Mouse (Mus musculus) heart, adult 2 months (tissue): ENCODE data around the gene Pla2g6. TPM values are rescaled to one million over a fixed set of nuclear protein-coding genes. Genes with fewer than 3 reads are reported as not detected.

Experiments used
- DNase-seq, 2 experiments: peaks; one replicate each; pipeline ENCODE4 v3.0.0; 2021
- H3K27ac ChIP-seq: fragments of 200-600 bp; 2 replicates; pipeline ENCODE4 v1.8.1; 2022
- H3K27me3 ChIP-seq: fragments of 200-500 bp; 2 replicates; pipeline ENCODE4 v1.6.1; 2012; ENCODE audit warnings: mild to moderate bottlenecking, low read length, inconsistent platforms, mixed read lengths; ENCODE audit not compliant: control insufficient read depth, insufficient read depth
- H3K36me3 ChIP-seq: fragments of 200-500 bp; 2 replicates; pipeline ENCODE4 v1.6.1; 2012; ENCODE audit warnings: low read length, inconsistent platforms; ENCODE audit not compliant: control insufficient read depth, insufficient read depth
- H3K4me1 ChIP-seq: fragments of 200-500 bp; 2 replicates; pipeline ENCODE4 v1.6.1; 2011; ENCODE audit warnings: low read length; ENCODE audit not compliant: control insufficient read depth, insufficient read depth
- H3K4me3 ChIP-seq: fragments of 200-600 bp; 2 replicates; pipeline ENCODE4 v1.8.1; 2022
- H3K79me2 ChIP-seq: fragments of 200-500 bp; replicated peaks from 2 replicates; pipeline ENCODE4 v1.6.1; 2012; ENCODE audit warnings: mild to moderate bottlenecking, inconsistent platforms, low read length, moderate library complexity, mixed read lengths; ENCODE audit not compliant: control insufficient read depth, insufficient read depth
- H3K9ac ChIP-seq: fragments of 200-500 bp; 2 replicates; pipeline ENCODE4 v1.6.1; 2012; ENCODE audit warnings: low read depth, mild to moderate bottlenecking, control low read depth, inconsistent platforms, low read length, mixed read lengths
- CTCF ChIP-seq: fragments of 200-600 bp; IDR thresholded peaks from 2 replicates; pipeline ENCODE4 v1.8.1; 2022; ENCODE audit warnings: antibody characterized with exemption, mild to moderate bottlenecking, moderate library complexity
- EP300 ChIP-seq: fragments of 200-500 bp; IDR thresholded peaks from 2 replicates; pipeline ENCODE4 v1.6.1; 2011; ENCODE audit warnings: low read depth, low read length, control low read depth; ENCODE audit not compliant: insufficient read depth
- POLR2A ChIP-seq: fragments of 200-500 bp; IDR thresholded peaks from 2 replicates; pipeline ENCODE4 v1.6.1; 2011; ENCODE audit warnings: mild to moderate bottlenecking, low read depth, low read length, control low read depth; ENCODE audit not compliant: insufficient read depth
- WGBS: fragments of 180-500 bp; shearing (Covaris S2); methylation state at CpG from one replicate; pipeline ENCODE4 v1.1.7; 2018; 5-methylcytosine and 5-hydroxymethylcytosine counted together
- intact Hi-C: fragments of 180-260 bp; cut with DNase I; formaldehyde crosslinking; loops from one replicate; pipeline ENCODE4 v1.15.1; 2025
- polyA plus RNA-seq: library from polyadenylated mRNA; depleted of rRNA; stranded (reverse); fragments of >200 nt; gene quantifications from 2 replicates; pipeline ENCODE4 v1.2.3, GENCODE M21; 2012
- total RNA-seq, 2 experiments: library from RNA; stranded (reverse); gene quantifications; 2 replicates each; pipeline ENCODE4 v1.2.3; 2021

Pla2g6 gene
- total and polyA plus RNA-seq, 3 experiments = 10.7 to 14.0 (median 11.0) TPM

DNA sequence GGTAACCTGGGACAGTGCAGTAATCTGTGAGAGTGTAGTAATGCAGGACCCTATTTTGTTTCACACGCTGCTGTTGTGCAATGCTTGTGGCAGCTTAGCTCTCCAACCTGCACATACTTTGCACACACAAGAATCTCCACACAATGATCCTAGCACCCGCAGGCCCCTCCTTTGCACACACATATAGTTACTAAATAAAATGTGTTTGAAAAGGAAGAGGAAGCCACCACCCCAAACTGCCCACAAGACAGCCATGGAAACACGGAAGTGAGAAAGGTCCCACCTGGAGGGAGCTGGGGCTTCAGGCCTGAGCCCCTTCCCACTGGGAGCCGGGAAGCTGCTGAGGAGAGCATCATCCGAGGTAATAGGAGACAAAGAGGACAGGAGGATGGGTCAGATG, 10.8 kb upstream of the Pla2g6 start:
- no peaks in the 10 kb centered on the region for H3K79me2 ChIP-seq

GRCm38 (mm10) chr15:79335061-79335655, 7.0 kb upstream of the Pla2g6 start:
- Histone ChIP-seq H3K27me3 (no peaks in the 10 kb centered on the region), H3K9ac (no peak overlapping the region), H3K4me1 (peaks cover 2% of the 10 kb centered on the region; the same call in 1 of the 2 replicates), H3K36me3 (no peaks in the 10 kb centered on the region), H3K27ac (no peak overlapping the region), H3K79me2 (no peaks in the 10 kb centered on the region), H3K4me3 (no peak overlapping the region)
- 60% methylated on average over 7 of the region's 7 CpGs for WGBS
- TF ChIP-seq POLR2A (no peak), EP300 (no peak), CTCF (no peak)
- DNase-seq = no peak
- intact Hi-C loops = no loop called here

More for the DNA sequence above, 10.8 kb upstream of the Pla2g6 start:
- Histone ChIP-seq H3K4me3 (no peak overlapping the region), H3K4me1 (no peaks in the 10 kb centered on the region), H3K9ac (no peak overlapping the region), H3K36me3 (no peaks in the 10 kb centered on the region), H3K27me3 (no peaks in the 10 kb centered on the region), H3K27ac (no peak overlapping the region)
- no peak for DNase-seq
- intact Hi-C loops = no loop called here
- no peak for TF ChIP-seq POLR2A
- no peak for TF ChIP-seq EP300
- TF ChIP-seq CTCF = no peak
- 68% methylated on average over 5 of the region's 5 CpGs for WGBS

- no peaks in the 10 kb centered on the region for H3K79me2 ChIP-seq
- WGBS = 49% methylated on average over 4 of the region's 4 CpGs
- no peak overlapping the region for H3K27ac ChIP-seq
- peaks cover 2% of the 10 kb centered on the region; the same call in 1 of the 2 replicates for H3K4me1 ChIP-seq
- no peaks in the 10 kb centered on the region for H3K36me3 ChIP-seq
- TF ChIP-seq POLR2A (no peak), CTCF (no peak)
- H3K27me3 ChIP-seq = no peaks in the 10 kb centered on the region
- no peak overlapping the region for H3K9ac ChIP-seq
- DNase-seq = no peak
- H3K4me3 ChIP-seq = no peak overlapping the region
- intact Hi-C loops = no loop called here
Observed at GRCm38 (mm10) chr15:79333409-79333808, 5.2 kb upstream of the Pla2g6 start.

DNA sequence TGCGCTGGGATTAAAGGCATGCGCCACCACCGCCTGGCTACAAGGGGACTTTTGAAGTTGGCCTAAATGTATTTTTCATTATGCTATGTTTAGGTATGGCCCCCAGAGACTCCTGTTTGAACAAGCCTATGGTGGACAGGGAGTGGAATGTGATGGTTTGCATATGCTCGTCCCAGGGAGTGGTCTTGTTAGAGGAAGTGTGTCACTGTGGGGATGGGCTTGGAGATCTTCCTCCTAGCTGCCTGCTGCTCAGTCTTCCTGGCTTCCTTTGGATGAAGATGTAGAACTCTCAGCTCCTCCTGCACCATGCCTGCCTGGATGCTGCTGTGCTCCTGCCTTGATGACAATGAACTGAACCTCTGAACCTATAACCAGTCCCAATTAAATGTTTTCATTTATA, 2.3 kb upstream of the Pla2g6 start:
- no peak overlapping the region for H3K9ac ChIP-seq
- no peak for TF ChIP-seq POLR2A
- TF ChIP-seq EP300 = no peak
- no peak for TF ChIP-seq CTCF
- no peak overlapping the region for H3K4me3 ChIP-seq
- no peaks in the 10 kb centered on the region for H3K79me2 ChIP-seq
- peaks cover 10% of the 10 kb centered on the region for H3K4me1 ChIP-seq
- intact Hi-C loops = no loop called here
- H3K27me3 ChIP-seq = no peaks in the 10 kb centered on the region
- H3K27ac ChIP-seq = no peak overlapping the region
- no peak for DNase-seq
- 64% methylated on average over 4 of the region's 4 CpGs for WGBS
- H3K36me3 ChIP-seq = no peaks in the 10 kb centered on the region

DNA sequence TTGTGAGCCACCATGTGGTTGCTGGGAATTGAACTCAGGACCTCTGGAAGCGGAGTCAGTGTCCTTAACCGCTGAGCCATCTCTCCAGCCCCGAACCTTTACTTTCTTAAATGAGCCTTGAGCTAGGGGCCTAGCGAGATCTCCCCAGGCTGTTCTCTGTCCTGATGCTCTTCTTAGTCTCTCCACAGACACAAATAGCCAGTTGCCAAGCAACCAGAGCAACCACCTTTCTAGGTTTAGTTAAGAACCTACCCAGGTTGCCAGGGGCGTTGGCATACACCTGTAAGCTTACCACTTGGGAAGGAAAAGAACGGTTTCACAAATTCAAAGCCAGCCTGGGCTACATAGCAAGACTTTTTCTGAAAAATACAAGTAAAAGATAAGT, 1.8 kb upstream of the Pla2g6 start:
- WGBS = 92% methylated on average over 6 of the region's 6 CpGs
- DNase-seq = no peak
- TF ChIP-seq EP300 (no peak), CTCF (no peak), POLR2A (no peak)
- intact Hi-C loops = loop anchor here (2.0 to 5.0 kb wide), 4 partner anchors 17 to 88 kb away; partner anchors contain the start of gene Maff
- Histone ChIP-seq H3K9ac (no peak overlapping the region), H3K4me3 (no peak overlapping the region), H3K27me3 (no peaks in the 10 kb centered on the region), H3K4me1 (peaks cover 10% of the 10 kb centered on the region), H3K27ac (no peak overlapping the region), H3K79me2 (no peaks in the 10 kb centered on the region), H3K36me3 (no peaks in the 10 kb centered on the region)

DNA sequence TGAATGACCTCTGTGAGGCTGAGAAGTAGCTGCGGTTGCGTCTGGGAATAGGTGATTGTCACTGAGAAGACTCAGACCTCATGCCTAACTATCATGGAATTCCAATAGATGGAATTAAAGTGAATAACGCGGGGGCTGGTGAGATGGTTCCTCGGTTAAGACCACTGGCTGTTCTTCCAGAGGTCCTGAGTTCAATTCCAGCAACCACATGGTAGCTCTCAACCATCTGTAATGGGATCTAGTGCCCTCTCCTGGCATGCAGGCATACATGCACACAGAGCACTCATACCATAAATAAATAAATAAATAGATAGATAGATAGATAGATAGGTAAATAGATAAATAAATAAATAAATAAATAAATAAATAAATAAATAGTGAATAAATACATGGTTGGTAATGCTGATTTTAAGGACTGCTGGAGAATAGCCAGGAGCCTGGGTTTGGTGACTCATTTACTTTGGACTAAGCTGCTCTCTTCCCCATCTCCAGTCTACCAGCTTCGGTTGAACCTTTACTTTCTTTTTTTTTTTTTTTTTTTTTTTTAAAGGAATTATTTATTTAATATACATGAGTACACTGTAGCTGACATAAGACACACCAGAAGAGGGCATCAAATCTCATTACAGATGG, 1.3 kb upstream of the Pla2g6 start:
- Histone ChIP-seq H3K4me1 (peaks cover 11% of the 10 kb centered on the region), H3K27me3 (no peaks in the 10 kb centered on the region), H3K9ac (no peak overlapping the region), H3K36me3 (no peaks in the 10 kb centered on the region), H3K4me3 (no peak overlapping the region), H3K79me2 (no peaks in the 10 kb centered on the region), H3K27ac (no peak overlapping the region)
- 96% methylated on average over 6 of the region's 6 CpGs for WGBS
- no peak for DNase-seq
- intact Hi-C loops = loop anchor here (2.0 to 5.0 kb wide), 4 partner anchors 17 to 87 kb away; partner anchors contain the start of gene Maff
- TF ChIP-seq CTCF (peak; percentile 33), POLR2A (no peak)
